Mouse (Mus musculus): Measurements from ENCODE around the gene Bend7.

Bend7 gene

GRCm38 (mm10) chr2:4782809-4783641 is 65.4 kb downstream of the Bend7 start:
- no peak for ATAC-seq (ENCODE audit: low TSS enrichment)

- ATAC-seq (ENCODE audit: low TSS enrichment) = no peak
These were observed 66.4 kb downstream of the Bend7 start for GRCm38 (mm10) chr2:4784012-4784411.

GRCm38 (mm10) chr2:4785016-4785415 is 67.4 kb downstream of the Bend7 start:
- ATAC-seq (ENCODE audit: low TSS enrichment) = no peak

DNA sequence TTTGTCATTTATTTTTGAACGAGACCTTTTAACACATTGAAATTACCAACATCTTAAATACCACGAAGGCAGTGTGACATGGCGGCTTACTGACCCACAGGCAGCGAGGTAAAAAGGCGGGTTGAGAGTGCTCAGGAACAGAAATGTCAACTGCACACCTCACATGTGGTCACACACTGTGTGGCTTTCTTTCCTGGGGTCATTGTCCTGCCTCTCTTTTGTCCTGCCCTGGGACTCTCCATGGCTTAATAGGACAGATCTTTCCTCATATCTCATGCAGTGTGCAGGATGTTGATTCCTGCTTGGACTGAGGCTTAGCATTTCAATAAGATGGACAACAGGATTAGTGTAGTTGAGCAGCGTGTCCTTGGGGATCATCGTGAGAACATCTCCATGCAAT is 69.6 kb downstream of the Bend7 start:
- no peak for ATAC-seq (ENCODE audit: low TSS enrichment)

DNA sequence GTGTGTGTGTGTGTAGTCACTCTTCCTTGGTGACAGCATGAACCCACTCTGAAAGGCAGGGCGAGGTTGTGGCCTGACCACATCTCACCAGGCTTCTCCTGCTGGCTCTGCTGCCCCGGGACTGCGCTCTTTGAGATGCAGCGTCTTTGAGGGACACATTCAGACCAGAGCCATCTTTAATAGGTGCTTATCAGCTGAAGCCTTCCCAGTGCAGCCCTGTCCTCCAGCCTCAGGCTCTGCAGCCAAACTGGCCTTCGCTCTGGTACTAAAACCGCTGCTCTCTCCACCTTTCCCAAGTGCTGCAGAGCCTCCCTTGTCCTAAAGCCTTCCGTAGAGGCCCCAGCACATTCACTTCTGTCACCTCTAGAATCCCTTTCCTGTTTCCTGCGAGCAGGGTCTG is 74.0 kb downstream of the Bend7 start:
- no peak for ATAC-seq (ENCODE audit: low TSS enrichment)

- ATAC-seq (ENCODE audit: low TSS enrichment) = no peak
These were observed 74.9 kb downstream of the Bend7 start for GRCm38 (mm10) chr2:4792554-4792953.

DNA sequence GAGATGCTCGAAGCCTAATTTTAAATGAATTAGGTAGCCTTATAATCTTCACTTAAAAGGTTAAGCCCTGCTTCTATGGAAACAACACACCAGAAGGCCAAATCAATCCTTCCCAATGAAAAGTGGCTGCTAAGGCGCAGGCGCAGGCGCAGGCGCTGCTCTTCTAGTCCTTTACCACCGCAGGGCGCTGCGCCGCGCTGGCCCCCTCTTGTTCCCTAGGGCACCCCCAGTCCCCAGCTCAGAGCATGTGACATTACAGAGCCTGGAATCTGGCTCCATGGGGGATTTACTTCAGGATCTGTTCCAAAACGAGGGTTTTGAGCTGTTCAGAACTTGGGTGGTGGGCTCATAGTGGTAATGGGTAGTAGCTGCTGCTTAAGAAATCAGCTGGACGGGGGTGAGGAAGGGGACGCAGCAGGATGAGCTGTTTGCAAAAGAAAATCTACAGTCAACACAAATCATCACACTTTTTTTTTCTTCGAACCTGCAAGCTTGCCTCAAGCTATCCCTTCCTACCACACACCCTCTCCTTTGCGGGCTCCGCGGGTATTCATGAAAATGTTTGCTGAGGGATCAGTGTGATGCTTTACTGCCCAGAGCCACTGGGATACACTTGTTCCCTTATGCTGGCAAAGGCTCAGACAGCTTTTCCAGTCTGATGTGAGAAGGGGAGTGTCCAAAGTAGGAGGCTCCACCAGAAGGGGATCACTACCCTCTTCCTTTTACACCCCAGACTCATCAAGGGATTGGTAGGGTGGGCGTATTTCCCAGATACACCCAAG is 85.0 kb downstream of the Bend7 start:
- ATAC-seq (ENCODE audit: low TSS enrichment) = no peak

DNA sequence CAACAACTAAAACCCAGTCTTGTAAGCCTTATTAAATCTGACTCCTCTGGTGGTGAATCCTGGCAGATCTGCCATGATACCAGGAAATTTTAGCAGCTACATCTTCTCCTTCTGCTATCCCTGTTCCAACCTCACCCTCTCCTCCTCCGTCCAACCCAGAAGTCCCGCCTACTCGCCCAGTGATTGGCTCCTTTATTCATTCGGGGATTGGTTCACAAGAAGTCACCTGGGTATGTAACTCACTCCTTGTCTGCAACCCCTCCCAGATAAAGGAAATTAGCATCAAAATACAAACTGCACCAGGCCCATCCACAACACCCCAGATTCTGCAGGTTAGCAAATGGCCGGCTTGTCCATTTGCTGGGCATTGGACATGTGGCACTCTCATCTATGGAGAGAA is 98.7 kb downstream of the Bend7 start:
- no peak for ATAC-seq (ENCODE audit: low TSS enrichment)

- no peak for ATAC-seq (ENCODE audit: low TSS enrichment)
These were observed 100.0 kb downstream of the Bend7 start for GRCm38 (mm10) chr2:4817678-4818077.

- ATAC-seq (ENCODE audit: low TSS enrichment) = no peak
These were observed 102.6 kb downstream of the Bend7 start for GRCm38 (mm10) chr2:4820230-4820629.

GRCm38 (mm10) chr2:4824067-4824466 is 106.4 kb downstream of the Bend7 start:
- ATAC-seq (ENCODE audit: low TSS enrichment) = no peak

DNA sequence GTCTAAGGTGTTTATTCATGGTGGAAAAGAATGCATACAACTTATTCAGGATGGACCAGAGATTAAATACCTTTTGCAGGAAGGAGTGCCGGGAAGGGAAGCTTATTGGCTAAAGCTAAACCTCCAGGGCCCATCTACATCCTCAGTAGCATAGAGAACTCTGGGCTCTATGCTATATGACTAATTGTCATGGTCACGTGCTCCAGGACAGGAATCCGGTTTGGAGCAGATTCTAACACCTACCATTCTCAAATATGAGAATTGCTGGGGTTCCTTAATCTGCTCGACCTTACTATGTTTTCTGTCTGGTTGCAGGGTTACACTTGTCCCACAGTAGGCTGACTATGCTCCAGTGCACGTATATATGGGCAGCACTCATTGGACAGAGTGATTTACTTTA is 110.4 kb downstream of the Bend7 start:
- ATAC-seq (ENCODE audit: low TSS enrichment) = no peak

DNA sequence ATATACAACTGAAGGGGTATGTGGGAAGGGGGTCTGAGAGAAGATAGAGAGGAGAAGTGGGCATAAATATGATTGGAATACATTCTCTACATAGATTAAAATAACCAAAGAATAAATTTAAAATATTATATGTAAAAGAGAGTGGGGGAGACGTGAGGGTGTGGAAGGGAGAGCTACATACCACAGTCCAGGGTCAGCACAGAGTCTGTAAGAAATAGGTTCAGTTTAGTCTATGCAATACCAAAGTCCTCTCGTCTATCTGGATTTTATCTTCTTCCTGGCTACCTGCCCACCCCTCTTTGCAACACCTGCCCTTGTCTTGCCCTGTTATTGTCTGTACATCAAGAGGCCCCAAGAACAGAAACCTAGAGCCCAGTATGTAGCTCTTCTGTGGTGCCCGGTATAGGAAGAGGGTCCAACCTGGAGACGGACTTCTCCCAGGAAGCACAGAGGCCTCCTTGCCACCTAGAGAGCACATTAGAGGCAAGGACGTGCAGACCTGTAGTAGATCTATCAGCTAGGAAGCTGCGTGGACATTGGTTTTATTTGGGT is 110.9 kb downstream of the Bend7 start:
- ATAC-seq (ENCODE audit: low TSS enrichment) = no peak

DNA sequence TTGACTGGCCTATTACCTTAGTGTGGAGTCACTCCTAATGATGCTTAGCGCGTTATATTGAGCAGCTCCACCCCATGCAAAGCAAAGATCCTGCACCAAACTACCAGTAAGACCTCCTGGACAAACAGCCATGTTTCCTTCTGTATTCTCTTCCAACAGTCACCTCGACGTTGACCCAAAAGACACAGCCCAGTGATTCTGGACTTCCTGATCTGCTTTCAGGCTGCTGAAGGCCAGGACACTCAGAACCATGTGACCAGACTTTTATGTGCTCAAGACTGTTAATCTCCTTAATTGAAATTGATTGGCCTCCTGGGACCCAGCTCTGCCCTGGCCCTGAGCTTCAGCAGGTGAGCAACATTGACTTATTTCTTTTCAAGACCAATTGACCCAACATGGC is 111.4 kb downstream of the Bend7 start:
- no peak for ATAC-seq (ENCODE audit: low TSS enrichment)

DNA sequence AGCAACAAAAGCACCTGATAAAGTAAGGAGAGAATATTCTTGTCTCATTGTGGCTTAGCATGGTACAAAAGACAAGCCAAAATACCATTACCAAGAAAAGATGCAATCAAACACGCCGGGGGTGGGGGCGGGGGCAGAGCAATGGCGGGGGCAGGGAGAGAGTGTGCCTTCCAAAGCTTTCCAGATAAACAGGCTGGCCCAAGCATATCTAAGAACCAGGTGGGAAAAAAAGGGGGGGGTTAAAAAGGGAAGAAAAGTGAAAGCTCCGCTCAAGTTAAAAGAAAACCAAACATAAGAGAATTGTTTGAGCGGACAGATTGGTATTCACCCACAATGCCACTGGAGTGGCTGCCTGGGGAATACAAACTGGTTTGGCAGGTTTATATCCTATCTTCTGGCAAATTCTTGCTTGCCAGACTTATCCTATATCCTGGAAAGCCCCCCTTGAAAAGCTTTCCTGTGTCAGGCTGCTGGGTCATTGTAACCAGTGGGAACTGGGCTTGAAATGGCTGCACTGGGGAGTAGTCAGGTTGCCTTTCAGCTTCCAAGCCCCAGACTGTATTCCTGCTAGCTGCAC is 111.9 kb downstream of the Bend7 start:
- ATAC-seq (ENCODE audit: low TSS enrichment) = no peak

- no peak for ATAC-seq (ENCODE audit: low TSS enrichment)
These were observed 113.9 kb downstream of the Bend7 start for GRCm38 (mm10) chr2:4831493-4831892.

DNA sequence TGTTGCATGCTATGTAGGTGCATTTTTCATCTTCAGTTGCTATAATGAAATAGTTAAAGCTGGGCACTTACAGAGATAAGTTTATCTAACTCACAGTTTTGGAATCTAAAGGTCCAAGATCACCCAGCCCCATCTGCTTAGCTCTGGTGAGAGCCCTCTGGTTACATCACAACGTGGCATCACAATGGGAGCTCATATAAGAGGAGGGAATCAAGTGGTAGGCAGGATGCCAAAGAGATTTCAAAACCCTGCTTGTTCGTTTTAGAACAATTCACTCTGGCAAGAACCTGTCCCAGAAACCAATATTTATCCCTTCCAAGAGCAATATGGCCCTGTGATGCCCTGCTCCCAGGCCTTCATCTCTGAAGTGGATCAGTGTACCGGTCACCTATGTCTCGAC is 114.5 kb downstream of the Bend7 start:
- ATAC-seq (ENCODE audit: low TSS enrichment) = no peak

- ATAC-seq (ENCODE audit: low TSS enrichment) = no peak
These were observed 131.8 kb downstream of the Bend7 start for GRCm38 (mm10) chr2:4849449-4849848.
